Mouse (Mus musculus): ENCODE results near the gene Stk11. TPM values are rescaled to one million over a fixed set of nuclear protein-coding genes. Genes with fewer than 3 reads are reported as not detected.

Stk11 gene
- total and polyA plus RNA-seq, 3 experiments = 154 to 172 (median 170) TPM

- no peak for DNase-seq (ENCODE audit: low spot score)
- Histone ChIP-seq H3K27me3 (ENCODE audit: insufficient read depth, low read length) (no peaks in the 10 kb centered on the region), H3K4me3 (ENCODE audit: low read depth, low read length) (peak overlapping the region; percentile 40; the same call in 1 of the 2 replicates), H3K36me3 (replicated peaks) (peaks cover 84% of the 10 kb centered on the region), H3K9me3 (replicated peaks) (no peaks in the 10 kb centered on the region), H3K4me1 (ENCODE audit: insufficient read depth, low read depth, low read length) (peaks cover 75% of the 10 kb centered on the region)
- TF ChIP-seq GATA2 (IDR thresholded peaks at IDR 0.05; ENCODE audit: borderline replicate concordance, low read depth, low read length) = no peak
- no peak for ATAC-seq (ENCODE audit: extremely low read depth, insufficient number of reproducible peaks, low FRiP score, poor library complexity, severe bottlenecking)
Observed at GRCm38 (mm10) chr10:80120146-80120545, 4.5 kb downstream of the Stk11 start.

- TF ChIP-seq GATA1 (IDR thresholded peaks at IDR 0.05; ENCODE audit: borderline replicate concordance, low read length) = no peak
- TF ChIP-seq CTCF (IDR thresholded peaks at IDR 0.05; ENCODE audit: low read depth, low read length) = no peak
- TF ChIP-seq GATA2 (IDR thresholded peaks at IDR 0.05; ENCODE audit: borderline replicate concordance, low read depth, low read length) = no peak
- no peak for TF ChIP-seq TAL1 (conservative IDR thresholded peaks at IDR 0.05; ENCODE audit: low read depth, low read length)
- no peak for TF ChIP-seq POLR2AphosphoS5 (IDR thresholded peaks at IDR 0.05; ENCODE audit: insufficient replicate concordance, low read depth, low read length)
- Histone ChIP-seq H3K4me1 (ENCODE audit: insufficient read depth, low read depth, low read length) (peaks cover 83% of the 10 kb centered on the region), H3K27me3 (ENCODE audit: insufficient read depth, low read length) (no peaks in the 10 kb centered on the region), H3K36me3 (replicated peaks) (peaks cover 97% of the 10 kb centered on the region), H3K9me3 (replicated peaks) (no peaks in the 10 kb centered on the region), H3K4me3 (ENCODE audit: low read depth, low read length) (no peak overlapping the region)
- DNase-seq (ENCODE audit: low spot score) = no peak
- no peak for ATAC-seq (ENCODE audit: extremely low read depth, insufficient number of reproducible peaks, low FRiP score, poor library complexity, severe bottlenecking)
Observed at GRCm38 (mm10) chr10:80121639-80122038, 6.0 kb downstream of the Stk11 start.

- TF ChIP-seq GATA1 (IDR thresholded peaks at IDR 0.05; ENCODE audit: borderline replicate concordance, low read length) = no peak
- no peak for TF ChIP-seq CTCF (IDR thresholded peaks at IDR 0.05; ENCODE audit: low read depth, low read length)
- TF ChIP-seq TAL1 (conservative IDR thresholded peaks at IDR 0.05; ENCODE audit: low read depth, low read length) = no peak
- no peak for TF ChIP-seq POLR2AphosphoS5 (IDR thresholded peaks at IDR 0.05; ENCODE audit: insufficient replicate concordance, low read depth, low read length)
- TF ChIP-seq GATA2 (IDR thresholded peaks at IDR 0.05; ENCODE audit: borderline replicate concordance, low read depth, low read length) = no peak
- no peak for ATAC-seq (ENCODE audit: extremely low read depth, insufficient number of reproducible peaks, low FRiP score, poor library complexity, severe bottlenecking)
- Histone ChIP-seq H3K9me3 (replicated peaks) (no peaks in the 10 kb centered on the region), H3K36me3 (replicated peaks) (peaks cover 97% of the 10 kb centered on the region), H3K4me1 (ENCODE audit: insufficient read depth, low read depth, low read length) (peaks cover 61% of the 10 kb centered on the region), H3K4me3 (ENCODE audit: low read depth, low read length) (peak overlapping the region; percentile 17; the same call in 1 of the 2 replicates), H3K27me3 (ENCODE audit: insufficient read depth, low read length) (no peaks in the 10 kb centered on the region)
- no peak for DNase-seq (ENCODE audit: low spot score)
Observed at GRCm38 (mm10) chr10:80123932-80124562, 8.4 kb downstream of the Stk11 start.

- H3K27me3 ChIP-seq (ENCODE audit: insufficient read depth, low read length) = no peaks in the 10 kb centered on the region; the same call in 1 of the 2 replicates
- peaks cover 100% of the 10 kb centered on the region for H3K36me3 ChIP-seq (replicated peaks)
- DNase-seq (ENCODE audit: low spot score) (no peak), ATAC-seq (ENCODE audit: extremely low read depth, insufficient number of reproducible peaks, low FRiP score, poor library complexity, severe bottlenecking) (no peak)
- no peak overlapping the region for H3K4me3 ChIP-seq (ENCODE audit: low read depth, low read length)
- peaks cover 7% of the 10 kb centered on the region; the same call in 1 of the 2 replicates for H3K9me3 ChIP-seq (replicated peaks)
- peaks cover 60% of the 10 kb centered on the region for H3K4me1 ChIP-seq (ENCODE audit: insufficient read depth, low read depth, low read length)
- TF ChIP-seq GATA2 (IDR thresholded peaks at IDR 0.05; ENCODE audit: borderline replicate concordance, low read depth, low read length) (no peak), CTCF (IDR thresholded peaks at IDR 0.05; ENCODE audit: low read depth, low read length) (no peak), POLR2AphosphoS5 (IDR thresholded peaks at IDR 0.05; ENCODE audit: insufficient replicate concordance, low read depth, low read length) (no peak), GATA1 (IDR thresholded peaks at IDR 0.05; ENCODE audit: borderline replicate concordance, low read length) (no peak), TAL1 (conservative IDR thresholded peaks at IDR 0.05; ENCODE audit: low read depth, low read length) (no peak)
Observed at GRCm38 (mm10) chr10:80127920-80128319, 12.3 kb downstream of the Stk11 start.

DNA sequence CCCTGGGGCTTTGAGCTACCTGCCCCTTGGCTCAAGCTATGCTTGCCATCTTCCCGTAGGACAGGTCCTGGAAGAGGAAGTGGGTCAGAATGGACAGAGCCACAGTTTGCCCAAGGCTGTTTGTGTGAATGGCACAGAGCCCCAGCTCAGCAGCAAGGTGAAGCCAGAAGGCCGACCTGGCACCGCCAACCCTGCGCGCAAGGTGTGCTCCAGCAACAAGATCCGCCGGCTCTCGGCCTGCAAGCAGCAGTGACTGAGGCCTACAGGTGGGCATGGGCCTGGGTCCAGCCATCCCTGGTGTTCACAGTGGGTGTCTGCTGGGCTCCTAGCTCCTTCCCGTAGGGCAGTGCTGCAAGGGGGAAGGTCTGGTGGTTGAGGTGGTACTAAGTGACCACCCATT is 14.2 kb downstream of the Stk11 start:
- Histone ChIP-seq H3K27me3 (ENCODE audit: insufficient read depth, low read length) (no peaks in the 10 kb centered on the region; the same call in 1 of the 2 replicates), H3K4me1 (ENCODE audit: insufficient read depth, low read depth, low read length) (peaks cover 53% of the 10 kb centered on the region), H3K9me3 (replicated peaks) (peaks cover 7% of the 10 kb centered on the region; the same call in 1 of the 2 replicates), H3K4me3 (ENCODE audit: low read depth, low read length) (no peak overlapping the region), H3K36me3 (replicated peaks) (peaks cover 100% of the 10 kb centered on the region)
- ATAC-seq (ENCODE audit: extremely low read depth, insufficient number of reproducible peaks, low FRiP score, poor library complexity, severe bottlenecking) = no peak
- no peak for DNase-seq (ENCODE audit: low spot score)
- TF ChIP-seq POLR2AphosphoS5 (IDR thresholded peaks at IDR 0.05; ENCODE audit: insufficient replicate concordance, low read depth, low read length) (no peak; the same call in 1 of the 2 replicates), GATA1 (IDR thresholded peaks at IDR 0.05; ENCODE audit: borderline replicate concordance, low read length) (no peak), TAL1 (conservative IDR thresholded peaks at IDR 0.05; ENCODE audit: low read depth, low read length) (no peak), GATA2 (IDR thresholded peaks at IDR 0.05; ENCODE audit: borderline replicate concordance, low read depth, low read length) (no peak), CTCF (IDR thresholded peaks at IDR 0.05; ENCODE audit: low read depth, low read length) (no peak)

- Histone ChIP-seq H3K9me3 (replicated peaks) (peaks cover 7% of the 10 kb centered on the region; the same call in 1 of the 2 replicates), H3K4me3 (ENCODE audit: low read depth, low read length) (0 out of 2 replicates have a peak overlapping the region, but pooled peaks have one; percentile 0), H3K36me3 (replicated peaks) (peaks cover 100% of the 10 kb centered on the region), H3K4me1 (ENCODE audit: insufficient read depth, low read depth, low read length) (peaks cover 54% of the 10 kb centered on the region), H3K27me3 (ENCODE audit: insufficient read depth, low read length) (no peaks in the 10 kb centered on the region; the same call in 1 of the 2 replicates)
- TF ChIP-seq GATA2 (IDR thresholded peaks at IDR 0.05; ENCODE audit: borderline replicate concordance, low read depth, low read length) = no peak
- no peak for TF ChIP-seq CTCF (IDR thresholded peaks at IDR 0.05; ENCODE audit: low read depth, low read length)
- no peak for TF ChIP-seq POLR2AphosphoS5 (IDR thresholded peaks at IDR 0.05; ENCODE audit: insufficient replicate concordance, low read depth, low read length)
- no peak for TF ChIP-seq GATA1 (IDR thresholded peaks at IDR 0.05; ENCODE audit: borderline replicate concordance, low read length)
- TF ChIP-seq TAL1 (conservative IDR thresholded peaks at IDR 0.05; ENCODE audit: low read depth, low read length) = no peak
- ATAC-seq (ENCODE audit: extremely low read depth, insufficient number of reproducible peaks, low FRiP score, poor library complexity, severe bottlenecking) (no peak; the same call in 1 of the 2 replicates), DNase-seq (ENCODE audit: low spot score) (no peak)
Observed at GRCm38 (mm10) chr10:80130403-80131031, 14.9 kb downstream of the Stk11 start.
